Mouse (Mus musculus) MEL (cell line): ENCODE measurements around the gene Sohlh2. TPM values are rescaled to one million over a fixed set of nuclear protein-coding genes. Genes with fewer than 3 reads are reported as not detected.

ENCODE experiments used
- DNase-seq: peaks from one replicate; pipeline ENCODE4 v3.0.0; 2011; ENCODE audit warnings: low read depth, low spot score
- H3K27ac ChIP-seq: 2 replicates; pipeline ENCODE4 v1.5.1; 2012; ENCODE audit warnings: low read depth, mild to moderate bottlenecking, control low read depth, low read length, moderate library complexity; ENCODE audit not compliant: control insufficient read depth
- H3K27me3 ChIP-seq, 2 experiments: fragments of 150-350 bp in 1 of 2; sonication (generic) in 1 of 2; 2 replicates each; pipeline ENCODE4 v1.6.1; 2012; ENCODE audit warnings: low read length in 2 of 2, mild to moderate bottlenecking in 2 of 2, improper control_type of control experiment in 1 of 2, moderate library complexity in 1 of 2; ENCODE audit not compliant: insufficient read depth in 2 of 2, control insufficient read depth in 1 of 2
- H3K36me3 ChIP-seq, 2 experiments: 2 replicates each; pipeline ENCODE4 v1.6.1; 2012 to 2014; ENCODE audit warnings: low read length in 2 of 2, improper control_type of control experiment in 1 of 2, inconsistent platforms in 1 of 2, mild to moderate bottlenecking in 1 of 2; ENCODE audit not compliant: insufficient read depth in 2 of 2, control insufficient read depth in 1 of 2
- H3K4me1 ChIP-seq, 2 experiments: fragments of 150-350 bp in 1 of 2; sonication (generic) in 1 of 2; 2 replicates each; pipeline ENCODE4 v1.6.1; 2012; ENCODE audit warnings: low read length in 2 of 2, improper control_type of control experiment in 1 of 2, mild to moderate bottlenecking in 1 of 2; ENCODE audit not compliant: insufficient read depth in 2 of 2, control insufficient read depth in 1 of 2
- H3K4me3 ChIP-seq, 2 experiments: fragments of 150-350 bp in 1 of 2; sonication (generic) in 1 of 2; 2 replicates each; pipeline ENCODE4 v1.5.1; 2012; ENCODE audit warnings: low read depth in 2 of 2, low read length in 2 of 2, mild to moderate bottlenecking in 2 of 2, moderate library complexity in 2 of 2, control low read depth in 1 of 2, improper control_type of control experiment in 1 of 2; ENCODE audit not compliant: control insufficient read depth in 1 of 2, insufficient read depth in 1 of 2
- H3K79me2 ChIP-seq: 2 replicates; pipeline ENCODE4 v1.6.1; 2012; ENCODE audit warnings: mild to moderate bottlenecking, low read length, moderate library complexity; ENCODE audit not compliant: control insufficient read depth, poor library complexity, insufficient read depth
- H3K9ac ChIP-seq: 2 replicates; pipeline ENCODE4 v1.6.1; 2012; ENCODE audit warnings: low read depth, mild to moderate bottlenecking, control low read depth, low read length, moderate library complexity; ENCODE audit not compliant: control insufficient read depth, poor library complexity, severe bottlenecking
- H3K9me3 ChIP-seq: fragments of 150-350 bp; sonication (generic); replicated peaks from 2 replicates; pipeline ENCODE4 v1.6.1; 2012; ENCODE audit warnings: mild to moderate bottlenecking, low read length, improper control_type of control experiment, moderate library complexity; ENCODE audit not compliant: insufficient read depth
- CHD1 ChIP-seq: IDR thresholded peaks from 2 replicates; pipeline ENCODE4 v1.6.1; 2012; ENCODE audit warnings: low read depth, mild to moderate bottlenecking, inconsistent platforms, low read length, improper control_type of control experiment
- CTCF ChIP-seq, 3 experiments: IDR thresholded peaks in 2 of 3; conservative IDR thresholded peaks in 1 of 3; 2 replicates each; pipeline ENCODE4 v1.5.1; 2011 to 2012; ENCODE audit warnings: low read length in 3 of 3, low read depth in 2 of 3, mild to moderate bottlenecking in 2 of 3, improper control_type of control experiment in 1 of 3, inconsistent platforms in 1 of 3, mixed read lengths in 1 of 3, moderate library complexity in 1 of 3; ENCODE audit not compliant: control insufficient read depth in 1 of 3, insufficient read depth in 1 of 3, poor library complexity in 1 of 3, severe bottlenecking in 1 of 3
- E2F4 ChIP-seq: IDR thresholded peaks from 2 replicates; pipeline ENCODE4 v1.6.1; 2011; ENCODE audit warnings: low read depth, low read length, improper control_type of control experiment, borderline replicate concordance
- ELF1 ChIP-seq: IDR thresholded peaks from 2 replicates; pipeline ENCODE4 v1.6.1; 2014; ENCODE audit warnings: low read depth, mild to moderate bottlenecking, inconsistent platforms, low read length, improper control_type of control experiment, moderate library complexity
- EP300 ChIP-seq, 2 experiments: IDR thresholded peaks; 2 replicates each; pipeline ENCODE4 v1.6.1; 2011; ENCODE audit warnings: improper control_type of control experiment in 2 of 2, low read length in 2 of 2, low read depth in 1 of 2, mild to moderate bottlenecking in 1 of 2
- GATA1 ChIP-seq: IDR thresholded peaks from 2 replicates; pipeline ENCODE4 v1.6.1; 2011; ENCODE audit warnings: low read depth, low read length, improper control_type of control experiment
- HCFC1 ChIP-seq: IDR thresholded peaks from 2 replicates; pipeline ENCODE4 v1.6.1; 2012; ENCODE audit warnings: low read depth, mild to moderate bottlenecking, inconsistent platforms, low read length, improper control_type of control experiment, moderate library complexity
- KAT2A ChIP-seq: conservative IDR thresholded peaks from 2 replicates; pipeline ENCODE4 v1.6.1; 2012; ENCODE audit warnings: low read depth, low read length, improper control_type of control experiment, inconsistent platforms
- RAD21 ChIP-seq: IDR thresholded peaks from 2 replicates; pipeline ENCODE4 v1.6.1; 2011; ENCODE audit warnings: mild to moderate bottlenecking, low read depth, low read length, improper control_type of control experiment
- RCOR1 ChIP-seq: IDR thresholded peaks from 2 replicates; pipeline ENCODE4 v1.6.1; 2012; ENCODE audit warnings: low read depth, mild to moderate bottlenecking, inconsistent platforms, low read length, improper control_type of control experiment
- SMC3 ChIP-seq: IDR thresholded peaks from 2 replicates; pipeline ENCODE4 v1.6.1; 2011; ENCODE audit warnings: low read depth, low read length, improper control_type of control experiment
- TAL1 ChIP-seq: IDR thresholded peaks from 2 replicates; pipeline ENCODE4 v1.6.1; 2012; ENCODE audit warnings: mild to moderate bottlenecking, inconsistent platforms, low read length, moderate library complexity, mixed read lengths
- TBP ChIP-seq: IDR thresholded peaks from 2 replicates; pipeline ENCODE4 v1.8.0; 2011; ENCODE audit warnings: low read depth, low read length, improper control_type of control experiment
- TCF12 ChIP-seq: IDR thresholded peaks from 2 replicates; pipeline ENCODE4 v1.6.1; 2014; ENCODE audit warnings: low read depth, mild to moderate bottlenecking, inconsistent platforms, low read length, improper control_type of control experiment, moderate library complexity
- UBTF ChIP-seq: IDR thresholded peaks from 2 replicates; pipeline ENCODE4 v1.6.1; 2012; ENCODE audit warnings: low read depth, mild to moderate bottlenecking, inconsistent platforms, low read length, improper control_type of control experiment, moderate library complexity, borderline replicate concordance; ENCODE audit not compliant: insufficient read depth
- ZMIZ1 ChIP-seq: IDR thresholded peaks from 2 replicates; pipeline ENCODE4 v1.6.1; 2012; ENCODE audit warnings: low read depth, mild to moderate bottlenecking, inconsistent platforms, low read length, improper control_type of control experiment, moderate library complexity
- ZNF384 ChIP-seq: IDR thresholded peaks from 2 replicates; pipeline ENCODE4 v1.6.1; 2012; ENCODE audit warnings: low read depth, mild to moderate bottlenecking, inconsistent platforms, low read length, improper control_type of control experiment
- polyA plus RNA-seq, 2 experiments: library from polyadenylated mRNA; stranded (reverse) in 1 of 2; unstranded in 1 of 2; fragments of >175 nt in 1 of 2; fragments of >200 nt in 1 of 2; gene quantifications; 2 replicates each; pipeline versions ENCODE4 v1.2.1 to v1.2.4; 2012; ENCODE audit warnings: low replicate concordance in 2 of 2, low read depth in 1 of 2; ENCODE audit not compliant: insufficient read length in 2 of 2, insufficient read depth in 1 of 2, missing spikeins in 1 of 2
- total RNA-seq: library from RNA; depleted of rRNA; stranded (reverse); fragments of 300-350 nt; gene quantifications from 2 replicates; pipeline ENCODE4 v1.2.3, GENCODE M21; 2012

Sohlh2 gene
- total and polyA plus RNA-seq, 3 experiments: not detected

- Histone ChIP-seq H3K9me3 (no peaks in the 10 kb centered on the region), H3K4me1 (no peaks in the 10 kb centered on the region), H3K79me2 (no peaks in the 10 kb centered on the region), H3K27me3 (no peaks in the 10 kb centered on the region), H3K27ac (no peak overlapping the region), H3K4me3 (no peak overlapping the region), H3K9ac (no peak overlapping the region), H3K36me3 (no peaks in the 10 kb centered on the region)
- TF ChIP-seq E2F4 (no peak), EP300 (IDR thresholded peaks at IDR 0.05; ENCODE audit: low read depth in 1 of 2, low read length in 2 of 2) (no peak), GATA1 (no peak), KAT2A (no peak), ZMIZ1 (no peak), ZNF384 (no peak), TAL1 (no peak), HCFC1 (no peak), RCOR1 (no peak), SMC3 (no peak), TBP (no peak), ELF1 (no peak), CTCF (IDR thresholded peaks at IDR 0.05 in 2 of 3, conservative IDR thresholded peaks at IDR 0.05 in 1 of 3; ENCODE audit: control insufficient read depth in 1 of 3, insufficient read depth in 1 of 3, low read depth in 2 of 3, low read length in 3 of 3, poor library complexity in 1 of 3, severe bottlenecking in 1 of 3) (no peak)
- no peak for DNase-seq
Observed at GRCm38 (mm10) chr3:55214413-55214812, 32.6 kb downstream of the Sohlh2 start.

DNA sequence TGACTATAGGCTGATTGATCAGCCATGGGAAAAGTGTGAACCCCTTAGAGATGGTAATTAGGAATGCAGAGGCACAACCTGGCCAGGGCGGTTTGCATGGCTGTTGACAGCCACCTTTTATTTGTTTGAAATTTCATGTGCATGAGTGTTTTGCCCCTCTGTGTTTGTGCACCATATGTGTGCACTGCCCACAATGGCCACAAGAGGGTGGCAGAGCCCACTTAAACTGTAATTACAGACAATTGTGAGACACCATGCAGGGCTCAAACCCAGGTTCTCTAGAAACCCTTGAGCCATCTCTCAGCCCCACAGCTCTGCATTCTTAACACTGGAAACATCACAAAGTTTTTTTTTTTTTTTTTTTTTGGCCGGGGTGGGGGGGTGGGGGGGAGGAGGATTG lies 40.7 kb downstream of the Sohlh2 start:
- no peaks in the 10 kb centered on the region for H3K9me3 ChIP-seq
- no peaks in the 10 kb centered on the region for H3K27me3 ChIP-seq
- no peak overlapping the region for H3K27ac ChIP-seq
- no peaks in the 10 kb centered on the region for H3K79me2 ChIP-seq
- TF ChIP-seq RAD21: peak; percentile 21
- TF ChIP-seq HCFC1: no peak
- no peak for TF ChIP-seq ZMIZ1
- no peak for TF ChIP-seq CHD1
- no peak for TF ChIP-seq TCF12
- TF ChIP-seq UBTF: no peak
- TF ChIP-seq CTCF (IDR thresholded peaks at IDR 0.05 in 2 of 3, conservative IDR thresholded peaks at IDR 0.05 in 1 of 3; ENCODE audit: control insufficient read depth in 1 of 3, insufficient read depth in 1 of 3, low read depth in 2 of 3, low read length in 3 of 3, poor library complexity in 1 of 3, severe bottlenecking in 1 of 3): peak; percentile 23 to 40 (median 30); a peak in 5 of 6 replicates
- TF ChIP-seq SMC3: 0 out of 2 replicates have a peak, but pooled peaks have one; percentile 6
- no peak overlapping the region for H3K4me3 ChIP-seq
- H3K4me1 ChIP-seq: no peaks in the 10 kb centered on the region
- no peaks in the 10 kb centered on the region for H3K36me3 ChIP-seq
- no peak overlapping the region for H3K9ac ChIP-seq
- no peak for DNase-seq
